Mouse (Mus musculus) megakaryocyte, embryonic 14.5 days (primary cell): ENCODE data around the gene Gm10577. TPM values are rescaled to one million over a fixed set of nuclear protein-coding genes. Genes with fewer than 3 reads are reported as not detected.

Experiments
- H3K27me3 ChIP-seq: replicated peaks from 2 replicates; pipeline ENCODE3; 2012; ENCODE audit warnings: inconsistent platforms
- H3K36me3 ChIP-seq: replicated peaks from 2 replicates; pipeline ENCODE3; 2012; ENCODE audit warnings: low read length, inconsistent platforms, mixed read lengths
- H3K4me1 ChIP-seq: 2 replicates; pipeline ENCODE4 v1.6.1; 2012; ENCODE audit warnings: inconsistent platforms
- H3K4me3 ChIP-seq: replicated peaks from 2 replicates; pipeline ENCODE3; 2012; ENCODE audit warnings: moderate library complexity, mild to moderate bottlenecking, inconsistent platforms
- H3K9me3 ChIP-seq: 2 replicates; pipeline ENCODE4 v1.6.1; 2012; ENCODE audit warnings: inconsistent platforms
- FLI1 ChIP-seq: IDR thresholded peaks from 2 replicates; pipeline ENCODE4 v1.6.1; 2012; ENCODE audit warnings: low read length, inconsistent platforms, mixed read lengths
- GATA1 ChIP-seq: IDR thresholded peaks from 3 replicates; pipeline ENCODE4 v1.6.1; 2012; ENCODE audit warnings: mixed read lengths, low read length, inconsistent platforms, borderline replicate concordance
- polyA plus RNA-seq: library from polyadenylated mRNA; stranded (reverse); fragments of >175 nt; gene quantifications from 2 replicates; pipeline ENCODE4 v1.2.3, GENCODE M21; 2012; ENCODE audit warnings: low replicate concordance; ENCODE audit not compliant: insufficient read depth

Gene Gm10577
- polyA plus RNA-seq, 1 experiment, result not detected

DNA sequence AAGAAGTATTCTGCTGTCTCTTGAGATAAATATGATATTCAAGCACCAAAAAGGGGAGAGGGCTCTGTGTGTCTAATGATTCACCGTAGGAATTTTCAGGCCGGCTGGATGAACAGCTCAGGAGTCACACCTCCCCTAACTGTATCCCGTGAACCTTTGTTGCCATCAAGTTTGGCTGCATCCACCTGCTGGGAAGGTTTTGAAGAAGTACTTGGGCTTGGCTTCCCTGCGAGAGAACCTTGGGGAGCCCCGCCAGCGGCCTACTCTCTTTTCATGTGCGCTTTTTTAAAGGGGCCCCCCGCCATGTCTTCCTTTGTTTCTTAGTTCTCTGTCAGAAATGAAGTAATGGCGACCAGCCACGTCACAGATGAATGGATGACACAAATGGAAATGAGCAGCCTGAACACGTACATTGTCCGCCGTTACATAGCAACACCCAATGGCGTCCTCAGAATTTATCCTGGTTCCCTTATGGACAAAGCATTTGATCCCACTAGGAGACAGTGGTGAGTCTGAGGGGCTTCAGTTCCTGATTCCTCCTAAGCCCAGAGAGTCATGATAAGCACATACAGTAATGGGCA is 46.0 kb downstream of the Gm10577 start:
- no peaks in the 10 kb centered on the region for H3K27me3 ChIP-seq

DNA sequence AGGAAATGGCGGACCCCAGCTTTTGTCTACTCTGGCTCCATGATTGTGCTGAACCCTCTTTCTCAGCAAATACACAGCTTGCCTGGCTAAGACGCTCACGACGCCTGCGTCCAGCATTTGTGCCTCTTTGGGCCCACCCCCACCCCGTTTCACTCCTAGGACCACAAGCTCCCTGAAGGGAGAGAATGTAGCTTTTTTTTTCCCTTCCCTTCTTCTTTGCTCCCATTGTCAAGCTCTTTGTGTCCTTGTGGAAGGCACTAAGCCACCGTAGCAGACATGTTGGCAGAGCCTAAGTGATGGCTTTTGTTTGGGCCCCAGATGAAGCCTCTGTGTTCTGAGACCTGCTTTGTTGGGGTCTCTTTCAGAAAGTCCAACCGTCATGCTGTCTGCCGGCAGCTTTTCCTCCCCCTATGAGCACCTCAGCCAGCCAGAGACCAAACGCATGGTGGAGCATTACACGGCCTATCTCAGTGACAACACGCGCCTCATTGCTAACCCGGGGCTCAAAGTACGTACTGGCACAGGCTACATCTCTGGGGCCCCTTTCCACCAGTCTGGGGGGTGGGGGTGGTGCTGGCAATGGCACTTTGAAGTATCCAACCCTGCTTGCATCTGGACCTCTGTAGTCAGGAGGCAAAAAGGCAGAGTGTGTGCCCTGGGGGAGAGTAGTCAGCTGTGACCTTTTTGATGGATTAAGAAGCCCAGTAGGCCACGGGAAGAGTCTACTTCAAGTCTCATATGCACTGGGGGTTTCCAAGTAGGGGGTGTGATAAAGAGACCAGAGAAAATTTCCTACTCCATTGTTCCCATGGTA is 46.6 kb downstream of the Gm10577 start:
- H3K9me3 ChIP-seq, result peaks cover 7% of the 10 kb centered on the region; the same call in 1 of the 2 replicates
- H3K4me3 ChIP-seq, result no peak overlapping the region
- TF ChIP-seq FLI1, result no peak
- TF ChIP-seq GATA1, result no peak
- H3K36me3 ChIP-seq, result no peaks in the 10 kb centered on the region
- no peaks in the 10 kb centered on the region for H3K4me1 ChIP-seq
- no peaks in the 10 kb centered on the region for H3K27me3 ChIP-seq

More for the DNA sequence above, 46.0 kb downstream of the Gm10577 start:
- TF ChIP-seq GATA1 (no peak), FLI1 (no peak)
- Histone ChIP-seq H3K9me3 (peaks cover 7% of the 10 kb centered on the region; the same call in 1 of the 2 replicates), H3K4me3 (no peak overlapping the region), H3K36me3 (no peaks in the 10 kb centered on the region), H3K4me1 (no peaks in the 10 kb centered on the region)

Other genes with a start within 250 kb of the Gm10577 start
- 1.3 TPM in 1 of 2 replicates, not detected in the other for gene Cachd1, start 244.0 kb downstream of the Gm10577 start, polyA plus RNA-seq
- gene Raver2, start 48.3 kb upstream of the Gm10577 start, polyA plus RNA-seq, result not detected in 2 replicates
- 60.1 and 80.6 TPM in 2 replicates for gene Jak1, start 244.6 kb upstream of the Gm10577 start, polyA plus RNA-seq